Mouse (Mus musculus): ENCODE results near the gene Dapk1. TPM values are rescaled to one million over a fixed set of nuclear protein-coding genes. Genes with fewer than 3 reads are reported as not detected.

Gene Dapk1
- polyA plus RNA-seq, 1 experiment from 2014 or later, result 40.8 TPM

GRCm38 (mm10) chr13:60729055-60729402 is 127.3 kb downstream of the Dapk1 start:
- Histone ChIP-seq H3K4me2 (ENCODE audit: low read depth, low read length) (no peak overlapping the region), H3K9me3 (ENCODE audit: control insufficient read depth, low read length) (no peaks in the 10 kb centered on the region), H3K27ac (ENCODE audit: low read length) (no peak overlapping the region), H3K36me3 (ENCODE audit: control insufficient read depth, insufficient read depth, low read length) (peaks cover 26% of the 10 kb centered on the region), H3K9ac (ENCODE audit: low read length) (no peak overlapping the region), H3K4me3 (ENCODE audit: low read length) (no peak overlapping the region), H3K4me1 (replicated peaks; ENCODE audit: control insufficient read depth, insufficient read depth, low read length) (peaks cover 5% of the 10 kb centered on the region; the same call in 1 of the 2 replicates), H3K27me3 (ENCODE audit: control insufficient read depth, insufficient read depth, low read depth, low read length) (no peaks in the 10 kb centered on the region)
- 79% methylated on average over 3 of the region's 3 CpGs for WGBS
- ATAC-seq (ENCODE audit: low read depth), result no peak

DNA sequence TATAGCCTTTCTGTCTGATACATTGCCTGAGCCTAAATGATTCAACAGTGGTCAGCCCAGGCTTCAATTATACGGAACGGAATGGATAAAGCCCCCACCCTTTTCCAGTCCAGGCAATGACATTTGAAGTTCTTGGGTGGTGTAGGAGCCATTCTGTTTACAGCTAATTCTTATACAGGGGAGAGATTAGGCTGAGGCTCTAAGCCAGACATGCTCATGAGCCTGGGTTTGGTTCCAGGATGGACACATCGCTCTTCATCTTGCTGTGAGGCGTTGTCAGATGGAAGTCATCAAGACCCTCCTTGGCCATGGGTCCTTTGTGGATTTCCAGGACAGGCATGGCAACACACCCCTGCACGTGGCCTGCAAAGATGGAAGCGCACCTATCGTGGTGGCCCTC is 128.8 kb downstream of the Dapk1 start:
- H3K27ac ChIP-seq (ENCODE audit: low read length), result no peak overlapping the region
- 78% methylated on average over 7 of the region's 7 CpGs for WGBS
- H3K36me3 ChIP-seq (ENCODE audit: control insufficient read depth, insufficient read depth, low read length), result peaks cover 21% of the 10 kb centered on the region
- H3K9ac ChIP-seq (ENCODE audit: low read length), result no peak overlapping the region
- H3K27me3 ChIP-seq (ENCODE audit: control insufficient read depth, insufficient read depth, low read depth, low read length), result no peaks in the 10 kb centered on the region
- H3K9me3 ChIP-seq (ENCODE audit: control insufficient read depth, low read length), result no peaks in the 10 kb centered on the region
- peaks cover 13% of the 10 kb centered on the region for H3K4me1 ChIP-seq (replicated peaks; ENCODE audit: control insufficient read depth, insufficient read depth, low read length)
- peak; percentile 61 for ATAC-seq (ENCODE audit: low read depth)
- no peak overlapping the region for H3K4me3 ChIP-seq (ENCODE audit: low read length)
- H3K4me2 ChIP-seq (ENCODE audit: low read depth, low read length), result no peak overlapping the region

DNA sequence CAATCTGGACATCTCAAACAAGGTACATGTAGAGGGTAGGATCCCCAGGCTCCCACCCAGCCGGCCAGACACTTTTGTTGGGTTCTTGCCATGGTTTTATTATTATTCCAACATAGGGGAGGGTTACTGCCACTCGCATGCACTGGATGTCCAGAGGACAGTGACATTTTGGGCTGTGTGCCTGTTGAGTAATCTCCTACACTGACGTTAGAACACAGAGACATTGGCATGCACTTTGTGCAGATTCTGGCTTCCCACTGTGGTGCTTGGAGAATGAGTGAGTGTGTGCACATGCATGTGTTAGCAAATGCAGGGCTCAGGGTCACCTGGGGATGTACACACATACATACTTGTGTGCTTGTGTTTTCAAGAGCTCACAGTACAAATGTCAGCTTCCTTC is 129.3 kb downstream of the Dapk1 start:
- no peak overlapping the region; the same call in 1 of the 2 replicates for H3K27ac ChIP-seq (ENCODE audit: low read length)
- H3K36me3 ChIP-seq (ENCODE audit: control insufficient read depth, insufficient read depth, low read length), result peaks cover 17% of the 10 kb centered on the region
- peaks cover 17% of the 10 kb centered on the region for H3K4me1 ChIP-seq (replicated peaks; ENCODE audit: control insufficient read depth, insufficient read depth, low read length)
- ATAC-seq (ENCODE audit: low read depth), result peak; percentile 71
- H3K9me3 ChIP-seq (ENCODE audit: control insufficient read depth, low read length), result no peaks in the 10 kb centered on the region
- H3K27me3 ChIP-seq (ENCODE audit: control insufficient read depth, insufficient read depth, low read depth, low read length), result no peaks in the 10 kb centered on the region
- 62% methylated on average over 3 of the region's 3 CpGs for WGBS
- H3K4me2 ChIP-seq (ENCODE audit: low read depth, low read length), result no peak overlapping the region
- no peak overlapping the region for H3K9ac ChIP-seq (ENCODE audit: low read length)
- H3K4me3 ChIP-seq (ENCODE audit: low read length), result no peak overlapping the region

GRCm38 (mm10) chr13:60735306-60735705 is 133.6 kb downstream of the Dapk1 start:
- no peak overlapping the region for H3K9ac ChIP-seq (ENCODE audit: low read length)
- H3K9me3 ChIP-seq (ENCODE audit: control insufficient read depth, low read length), result 0 out of 2 replicates have a peak, but pooled peaks cover 3% of the 10 kb centered on the region
- peaks cover 19% of the 10 kb centered on the region for H3K36me3 ChIP-seq (ENCODE audit: control insufficient read depth, insufficient read depth, low read length)
- WGBS, result 90% methylated on average over 9 of the region's 9 CpGs
- H3K27ac ChIP-seq (ENCODE audit: low read length), result peak overlapping the region; percentile 92
- ATAC-seq (ENCODE audit: low read depth), result no peak
- no peaks in the 10 kb centered on the region for H3K27me3 ChIP-seq (ENCODE audit: control insufficient read depth, insufficient read depth, low read depth, low read length)
- no peak overlapping the region for H3K4me2 ChIP-seq (ENCODE audit: low read depth, low read length)
- H3K4me1 ChIP-seq (replicated peaks; ENCODE audit: control insufficient read depth, insufficient read depth, low read length), result peaks cover 35% of the 10 kb centered on the region
- H3K4me3 ChIP-seq (ENCODE audit: low read length), result no peak overlapping the region

GRCm38 (mm10) chr13:60736421-60737105 is 134.8 kb downstream of the Dapk1 start:
- Histone ChIP-seq H3K4me1 (replicated peaks; ENCODE audit: control insufficient read depth, insufficient read depth, low read length) (peaks cover 35% of the 10 kb centered on the region), H3K36me3 (ENCODE audit: control insufficient read depth, insufficient read depth, low read length) (peaks cover 17% of the 10 kb centered on the region), H3K9me3 (ENCODE audit: control insufficient read depth, low read length) (0 out of 2 replicates have a peak, but pooled peaks cover 3% of the 10 kb centered on the region), H3K4me2 (ENCODE audit: low read depth, low read length) (no peak overlapping the region), H3K4me3 (ENCODE audit: low read length) (no peak overlapping the region), H3K27ac (ENCODE audit: low read length) (peak overlapping the region; percentile 92), H3K27me3 (ENCODE audit: control insufficient read depth, insufficient read depth, low read depth, low read length) (no peaks in the 10 kb centered on the region), H3K9ac (ENCODE audit: low read length) (no peak overlapping the region)
- WGBS, result 48% methylated on average over 13 of the region's 13 CpGs
- ATAC-seq (ENCODE audit: low read depth), result peak; percentile 58

- H3K27ac ChIP-seq (ENCODE audit: low read length), result peak overlapping the region; percentile 92
- H3K4me1 ChIP-seq (replicated peaks; ENCODE audit: control insufficient read depth, insufficient read depth, low read length), result peaks cover 35% of the 10 kb centered on the region
- peak overlapping the region; percentile 25 for H3K4me3 ChIP-seq (ENCODE audit: low read length)
- ATAC-seq (ENCODE audit: low read depth), result peak; percentile 90
- WGBS, result 5% methylated on average over 9 of the region's 9 CpGs
- no peaks in the 10 kb centered on the region for H3K27me3 ChIP-seq (ENCODE audit: control insufficient read depth, insufficient read depth, low read depth, low read length)
- H3K9ac ChIP-seq (ENCODE audit: low read length), result peak overlapping the region; percentile 12; the same call in 1 of the 2 replicates
- peak overlapping the region; percentile 53 for H3K4me2 ChIP-seq (ENCODE audit: low read depth, low read length)
- H3K36me3 ChIP-seq (ENCODE audit: control insufficient read depth, insufficient read depth, low read length), result peaks cover 16% of the 10 kb centered on the region
- H3K9me3 ChIP-seq (ENCODE audit: control insufficient read depth, low read length), result 0 out of 2 replicates have a peak, but pooled peaks cover 3% of the 10 kb centered on the region
Measured at GRCm38 (mm10) chr13:60737632-60738324, 136.0 kb downstream of the Dapk1 start.

GRCm38 (mm10) chr13:60738429-60738828 is 136.7 kb downstream of the Dapk1 start:
- Histone ChIP-seq H3K4me3 (ENCODE audit: low read length) (peak overlapping the region; percentile 25), H3K36me3 (ENCODE audit: control insufficient read depth, insufficient read depth, low read length) (peaks cover 16% of the 10 kb centered on the region), H3K4me1 (replicated peaks; ENCODE audit: control insufficient read depth, insufficient read depth, low read length) (peaks cover 35% of the 10 kb centered on the region), H3K9ac (ENCODE audit: low read length) (peak overlapping the region; percentile 12; the same call in 1 of the 2 replicates), H3K27ac (ENCODE audit: low read length) (peak overlapping the region; percentile 92), H3K4me2 (ENCODE audit: low read depth, low read length) (peak overlapping the region; percentile 53), H3K9me3 (ENCODE audit: control insufficient read depth, low read length) (0 out of 2 replicates have a peak, but pooled peaks cover 3% of the 10 kb centered on the region), H3K27me3 (ENCODE audit: control insufficient read depth, insufficient read depth, low read depth, low read length) (no peaks in the 10 kb centered on the region)
- 6% methylated on average over 9 of the region's 9 CpGs for WGBS
- ATAC-seq (ENCODE audit: low read depth), result peak; percentile 77

- Histone ChIP-seq H3K4me2 (ENCODE audit: low read depth, low read length) (no peak overlapping the region), H3K9ac (ENCODE audit: low read length) (no peak overlapping the region), H3K27ac (ENCODE audit: low read length) (no peak overlapping the region), H3K4me3 (ENCODE audit: low read length) (no peak overlapping the region), H3K4me1 (replicated peaks; ENCODE audit: control insufficient read depth, insufficient read depth, low read length) (peaks cover 26% of the 10 kb centered on the region), H3K27me3 (ENCODE audit: control insufficient read depth, insufficient read depth, low read depth, low read length) (no peaks in the 10 kb centered on the region), H3K9me3 (ENCODE audit: control insufficient read depth, low read length) (0 out of 2 replicates have a peak, but pooled peaks cover 3% of the 10 kb centered on the region), H3K36me3 (ENCODE audit: control insufficient read depth, insufficient read depth, low read length) (peaks cover 16% of the 10 kb centered on the region)
- no peak for ATAC-seq (ENCODE audit: low read depth)
- 89% methylated on average over 6 of the region's 6 CpGs for WGBS
Measured at GRCm38 (mm10) chr13:60740248-60740647, 138.5 kb downstream of the Dapk1 start.

DNA sequence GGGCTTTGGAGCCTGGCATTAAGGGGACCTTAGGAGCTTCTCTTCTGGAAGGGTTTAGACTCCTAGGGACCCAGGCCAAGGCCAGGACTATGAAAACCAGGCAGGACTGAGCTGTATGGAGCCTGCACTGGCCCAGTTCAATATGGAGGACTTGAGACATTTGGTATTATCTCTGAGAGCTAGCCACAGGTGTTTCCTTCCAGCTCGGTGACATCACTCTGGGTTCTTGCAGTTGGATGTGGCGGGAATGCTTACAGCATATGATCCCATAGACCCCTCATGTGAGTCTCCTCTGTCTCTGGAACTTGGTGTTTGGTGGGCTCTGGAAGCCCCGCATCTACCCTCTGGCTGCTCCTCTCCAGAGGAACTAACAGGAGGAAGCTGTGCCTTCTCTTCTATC is 140.9 kb downstream of the Dapk1 start:
- Histone ChIP-seq H3K4me1 (replicated peaks; ENCODE audit: control insufficient read depth, insufficient read depth, low read length) (peaks cover 6% of the 10 kb centered on the region), H3K9ac (ENCODE audit: low read length) (no peak overlapping the region), H3K9me3 (ENCODE audit: control insufficient read depth, low read length) (0 out of 2 replicates have a peak, but pooled peaks cover 3% of the 10 kb centered on the region), H3K27me3 (ENCODE audit: control insufficient read depth, insufficient read depth, low read depth, low read length) (no peaks in the 10 kb centered on the region), H3K4me3 (ENCODE audit: low read length) (no peak overlapping the region), H3K4me2 (ENCODE audit: low read depth, low read length) (no peak overlapping the region), H3K36me3 (ENCODE audit: control insufficient read depth, insufficient read depth, low read length) (peaks cover 17% of the 10 kb centered on the region), H3K27ac (ENCODE audit: low read length) (no peak overlapping the region)
- WGBS, result 74% methylated on average over 3 of the region's 3 CpGs
- ATAC-seq (ENCODE audit: low read depth), result no peak

Measured in lung, embryonic 16.5 days (tissue).